Mouse (Mus musculus): Measurements from ENCODE around the gene Abca2. TPM values are rescaled to one million over a fixed set of nuclear protein-coding genes. Genes with fewer than 3 reads are reported as not detected.
A peak's percentile ranks its signal among the peaks of the same experiment; 100 is the strongest.
"Not testable (repeated sequence)": the region's sequence is repeated elsewhere in the genome, so short reads cannot be mapped to it uniquely, and the experiment has no call there.

Abca2 gene
- polyA plus RNA-seq, 1 experiment = 51.0 TPM

GRCm38 (mm10) chr2:25403994-25404393, 24.5 kb upstream of the Abca2 start:
- Histone ChIP-seq H3K27me3 (replicated peaks; ENCODE audit: control insufficient read depth, insufficient read depth, low read length) (no peaks in the 10 kb centered on the region), H3K4me3 (ENCODE audit: insufficient read depth, low read depth, low read length) (no peak overlapping the region; the same call in 1 of the 2 replicates), H3K27ac (ENCODE audit: insufficient read depth, low read depth, low read length) (no peak overlapping the region), H3K36me3 (ENCODE audit: control insufficient read depth, insufficient read depth, low read length) (no peaks in the 10 kb centered on the region), H3K4me1 (ENCODE audit: control insufficient read depth, insufficient read depth, low read length) (no peaks in the 10 kb centered on the region)
- TF ChIP-seq POLR2A (IDR thresholded peaks at IDR 0.05; ENCODE audit: low read depth, low read length) = no peak
- TF ChIP-seq CTCF (conservative IDR thresholded peaks at IDR 0.05; ENCODE audit: insufficient read depth, insufficient read length, low read depth, low read length) = no peak
- WGBS = 80% methylated on average over 4 of the region's 4 CpGs
- no peak for DNase-seq

DNA sequence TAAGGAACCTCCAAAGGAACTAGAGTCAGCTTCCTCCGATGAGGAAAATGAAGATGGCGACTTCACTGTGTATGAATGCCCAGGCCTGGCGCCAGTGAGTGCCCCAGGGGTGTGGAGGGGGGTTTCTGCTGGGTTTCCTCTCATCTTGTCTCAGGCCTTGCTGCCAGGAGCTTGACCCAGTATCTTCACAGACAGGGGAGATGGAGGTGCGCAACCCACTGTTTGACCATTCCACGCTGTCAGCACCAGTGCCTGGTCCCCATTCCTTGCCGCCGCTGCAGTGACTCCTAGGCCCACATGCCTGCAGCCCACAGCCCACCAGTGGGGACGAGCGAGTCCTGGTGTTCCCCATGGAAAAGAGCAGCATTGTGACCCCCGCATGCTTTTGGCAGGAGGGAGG, 19.6 kb upstream of the Abca2 start:
- Histone ChIP-seq H3K4me1 (ENCODE audit: control insufficient read depth, insufficient read depth, low read length) (no peaks in the 10 kb centered on the region), H3K36me3 (ENCODE audit: control insufficient read depth, insufficient read depth, low read length) (no peaks in the 10 kb centered on the region), H3K4me3 (ENCODE audit: insufficient read depth, low read depth, low read length) (no peak overlapping the region), H3K27ac (ENCODE audit: insufficient read depth, low read depth, low read length) (no peak overlapping the region), H3K27me3 (replicated peaks; ENCODE audit: control insufficient read depth, insufficient read depth, low read length) (no peaks in the 10 kb centered on the region)
- DNase-seq = no peak
- no peak for TF ChIP-seq POLR2A (IDR thresholded peaks at IDR 0.05; ENCODE audit: low read depth, low read length)
- TF ChIP-seq CTCF (conservative IDR thresholded peaks at IDR 0.05; ENCODE audit: insufficient read depth, insufficient read length, low read depth, low read length) = no peak
- WGBS = 89% methylated on average over 10 of the region's 10 CpGs

- not testable (repeated sequence) for H3K27ac ChIP-seq (ENCODE audit: insufficient read depth, low read depth, low read length); H3K36me3 ChIP-seq (ENCODE audit: control insufficient read depth, insufficient read depth, low read length); H3K4me3 ChIP-seq (ENCODE audit: insufficient read depth, low read depth, low read length); H3K27me3 ChIP-seq (replicated peaks; ENCODE audit: control insufficient read depth, insufficient read depth, low read length); H3K4me1 ChIP-seq (ENCODE audit: control insufficient read depth, insufficient read depth, low read length); DNase-seq
- peak; percentile 15; the same call in 1 of the 2 replicates for TF ChIP-seq CTCF (conservative IDR thresholded peaks at IDR 0.05; ENCODE audit: insufficient read depth, insufficient read length, low read depth, low read length)
Measured at GRCm38 (mm10) chr2:25413436-25413835, 15.1 kb upstream of the Abca2 start.

DNA sequence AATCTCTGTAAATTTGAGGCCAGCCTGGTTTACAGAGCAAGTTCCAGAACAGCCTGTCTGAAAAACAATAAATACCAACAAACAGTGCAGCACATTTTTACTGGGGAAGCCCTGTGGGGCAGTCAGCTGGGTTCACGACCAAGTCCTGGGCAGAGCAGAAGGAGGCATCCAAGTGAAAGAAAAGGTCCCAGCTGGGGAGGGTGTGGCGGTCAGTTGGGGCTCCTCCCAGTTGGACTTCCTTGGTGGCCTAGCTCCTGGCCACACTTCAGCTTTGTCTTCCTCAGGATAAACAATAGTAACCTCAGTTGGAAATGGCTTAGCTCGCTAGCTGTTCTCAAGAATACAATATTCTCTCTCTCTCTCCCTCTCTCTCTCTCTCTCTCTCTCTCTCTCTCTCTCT, 11.1 kb upstream of the Abca2 start:
- no peak overlapping the region for H3K27ac ChIP-seq (ENCODE audit: insufficient read depth, low read depth, low read length)
- H3K27me3 ChIP-seq (replicated peaks; ENCODE audit: control insufficient read depth, insufficient read depth, low read length) = no peaks in the 10 kb centered on the region
- H3K36me3 ChIP-seq (ENCODE audit: control insufficient read depth, insufficient read depth, low read length) = no peaks in the 10 kb centered on the region
- no peak for TF ChIP-seq CTCF (conservative IDR thresholded peaks at IDR 0.05; ENCODE audit: insufficient read depth, insufficient read length, low read depth, low read length)
- TF ChIP-seq POLR2A (IDR thresholded peaks at IDR 0.05; ENCODE audit: low read depth, low read length) = no peak
- no peak for DNase-seq
- 45% methylated on average over 3 of the region's 3 CpGs for WGBS
- H3K4me3 ChIP-seq (ENCODE audit: insufficient read depth, low read depth, low read length) = no peak overlapping the region
- no peaks in the 10 kb centered on the region for H3K4me1 ChIP-seq (ENCODE audit: control insufficient read depth, insufficient read depth, low read length)

DNA sequence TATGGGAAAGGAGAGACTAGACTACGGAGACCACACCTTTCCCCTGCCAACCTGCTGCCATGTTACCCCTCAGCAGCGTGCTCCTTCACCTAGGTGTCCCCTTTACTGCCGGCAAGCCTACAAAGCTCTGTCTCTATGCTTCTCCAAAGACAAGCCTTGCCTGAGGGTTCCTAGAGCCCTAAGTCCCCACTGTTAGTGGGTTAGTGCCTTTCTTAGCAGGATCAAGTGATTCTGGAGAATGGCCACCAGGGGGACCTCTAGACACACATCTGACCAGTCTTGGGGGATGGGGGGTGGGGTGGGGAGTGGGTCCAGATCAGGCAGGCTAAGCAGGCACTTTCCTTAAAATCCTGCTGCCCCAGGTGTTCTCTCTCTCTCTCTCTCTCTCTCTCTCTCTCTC, 6.6 kb upstream of the Abca2 start:
- Histone ChIP-seq H3K36me3 (ENCODE audit: control insufficient read depth, insufficient read depth, low read length) (no peaks in the 10 kb centered on the region), H3K4me1 (ENCODE audit: control insufficient read depth, insufficient read depth, low read length) (no peaks in the 10 kb centered on the region), H3K4me3 (ENCODE audit: insufficient read depth, low read depth, low read length) (no peak overlapping the region), H3K27me3 (replicated peaks; ENCODE audit: control insufficient read depth, insufficient read depth, low read length) (no peaks in the 10 kb centered on the region), H3K27ac (ENCODE audit: insufficient read depth, low read depth, low read length) (no peak overlapping the region)
- DNase-seq = peak; percentile 56
- TF ChIP-seq POLR2A (IDR thresholded peaks at IDR 0.05; ENCODE audit: low read depth, low read length) (no peak), CTCF (conservative IDR thresholded peaks at IDR 0.05; ENCODE audit: insufficient read depth, insufficient read length, low read depth, low read length) (peak; percentile 62)
- 25% methylated on average over 3 of the region's 3 CpGs for WGBS

DNA sequence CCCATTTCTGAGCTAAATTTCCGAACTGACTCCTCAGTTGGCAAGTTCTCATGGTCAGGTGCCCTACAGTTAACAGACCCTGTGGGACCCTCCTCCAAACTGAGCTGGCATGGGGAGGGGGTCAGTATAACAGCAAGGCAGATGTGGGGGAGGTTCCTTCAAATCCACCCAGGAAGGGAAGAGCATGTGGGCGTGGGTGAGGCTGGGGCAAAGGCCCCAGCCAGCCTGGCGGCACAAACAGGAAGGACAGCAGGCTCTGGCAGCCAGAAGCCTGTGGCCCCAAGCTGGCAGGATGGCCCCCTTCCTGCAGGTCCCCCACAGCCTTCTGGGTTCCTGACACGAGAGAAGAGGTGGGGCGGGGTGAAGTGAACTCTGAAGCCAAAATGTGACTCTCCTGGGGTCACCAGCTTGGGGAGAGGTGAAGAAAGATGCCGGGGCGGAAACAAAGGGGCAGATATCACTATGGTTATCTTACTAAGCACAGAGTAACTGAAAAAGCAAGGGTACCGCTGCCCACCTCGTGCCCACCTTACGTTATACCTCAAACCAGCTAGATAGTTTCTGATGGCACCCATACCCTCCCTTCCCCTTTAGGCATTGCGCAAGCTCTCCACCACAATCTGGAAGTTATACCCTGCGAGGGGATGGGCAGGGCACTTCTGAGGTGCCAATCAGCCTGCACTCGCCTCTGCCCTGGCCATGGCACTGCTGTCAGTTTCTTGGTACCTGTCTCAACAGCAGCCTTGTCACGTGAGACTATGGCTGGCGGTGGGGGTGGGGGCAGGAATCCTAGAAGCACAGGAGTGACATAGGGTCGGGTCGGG, 5.7 kb upstream of the Abca2 start, which contains the start of gene Fut7:
Fut7 (plus strand) TSS at position 681 of the 824 bp plus-strand sequence.
- 57% methylated on average over 17 of the region's 17 CpGs for WGBS
- H3K4me1 ChIP-seq (ENCODE audit: control insufficient read depth, insufficient read depth, low read length) = no peaks in the 10 kb centered on the region
- DNase-seq = no peak
- H3K27ac ChIP-seq (ENCODE audit: insufficient read depth, low read depth, low read length) = no peak within 1 kb of the TSS
- H3K4me3 ChIP-seq (ENCODE audit: insufficient read depth, low read depth, low read length) = no peak within 1 kb of the TSS
- H3K27me3 ChIP-seq (replicated peaks; ENCODE audit: control insufficient read depth, insufficient read depth, low read length) = no peaks in the 10 kb centered on the region
- TF ChIP-seq CTCF (conservative IDR thresholded peaks at IDR 0.05; ENCODE audit: insufficient read depth, insufficient read length, low read depth, low read length) (no peak), POLR2A (IDR thresholded peaks at IDR 0.05; ENCODE audit: low read depth, low read length) (no peak)
- no peaks in the 10 kb centered on the region for H3K36me3 ChIP-seq (ENCODE audit: control insufficient read depth, insufficient read depth, low read length)

- no peak for DNase-seq
- Histone ChIP-seq H3K36me3 (ENCODE audit: control insufficient read depth, insufficient read depth, low read length) (no peaks in the 10 kb centered on the region), H3K27me3 (replicated peaks; ENCODE audit: control insufficient read depth, insufficient read depth, low read length) (no peaks in the 10 kb centered on the region), H3K27ac (ENCODE audit: insufficient read depth, low read depth, low read length) (no peak overlapping the region), H3K4me1 (ENCODE audit: control insufficient read depth, insufficient read depth, low read length) (no peaks in the 10 kb centered on the region), H3K4me3 (ENCODE audit: insufficient read depth, low read depth, low read length) (no peak overlapping the region)
- 60% methylated on average over 1 of the region's 1 CpGs for WGBS
- TF ChIP-seq CTCF (conservative IDR thresholded peaks at IDR 0.05; ENCODE audit: insufficient read depth, insufficient read length, low read depth, low read length) = no peak
- no peak for TF ChIP-seq POLR2A (IDR thresholded peaks at IDR 0.05; ENCODE audit: low read depth, low read length)
Measured at GRCm38 (mm10) chr2:25423626-25424025, 4.9 kb upstream of the Abca2 start.

Measured in kidney, adult 2 months (tissue).